Mouse (Mus musculus) stomach, embryonic 15.5 days (tissue): Measurements from ENCODE around the gene Kif6. TPM values are rescaled to one million over a fixed set of nuclear protein-coding genes. Genes with fewer than 3 reads are reported as not detected.

Source experiments
- ATAC-seq: fragments of 200-750 bp; cut with Nextera tagmentation; 2 replicates; pipeline ENCODE4 v1.8.0; 2017; ENCODE audit warnings: low read depth, moderate number of reproducible peaks, moderate TSS enrichment; ENCODE audit not compliant: insufficient read depth, low FRiP score
- H3K27ac ChIP-seq: fragments of 300-500 bp; sonication (generic); 2 replicates; pipeline ENCODE4 v1.5.1; 2015; ENCODE audit warnings: mild to moderate bottlenecking, inconsistent platforms
- H3K27me3 ChIP-seq: fragments of 300-500 bp; sonication (generic); replicated peaks from 2 replicates; pipeline ENCODE4 v1.6.1; 2015; ENCODE audit warnings: inconsistent platforms
- H3K36me3 ChIP-seq: fragments of 300-500 bp; sonication (generic); 2 replicates; pipeline ENCODE4 v1.6.1; 2015; ENCODE audit warnings: inconsistent platforms
- H3K4me1 ChIP-seq: fragments of 300-500 bp; sonication (generic); 2 replicates; pipeline ENCODE4 v1.6.1; 2015; ENCODE audit warnings: inconsistent platforms
- H3K4me2 ChIP-seq: fragments of 300-500 bp; sonication (generic); 2 replicates; pipeline ENCODE4 v1.6.1; 2015; ENCODE audit warnings: mild to moderate bottlenecking, inconsistent platforms
- H3K4me3 ChIP-seq: fragments of 300-500 bp; sonication (generic); replicated peaks from 2 replicates; pipeline ENCODE4 v1.5.1; 2015; ENCODE audit warnings: inconsistent platforms
- H3K9ac ChIP-seq: fragments of 300-500 bp; sonication (generic); 2 replicates; pipeline ENCODE4 v1.6.1; 2015; ENCODE audit warnings: inconsistent platforms
- H3K9me3 ChIP-seq: fragments of 300-500 bp; sonication (generic); 2 replicates; pipeline ENCODE4 v1.6.1; 2016; ENCODE audit warnings: inconsistent platforms
- WGBS: fragments of 180-500 bp; shearing (Covaris S2); methylation state at CpG from one replicate; pipeline ENCODE4 v1.1.7; 2015; 5-methylcytosine and 5-hydroxymethylcytosine counted together
- polyA plus RNA-seq: library from polyadenylated mRNA; unstranded; fragments of >200 nt; fragmentation: Nextera tagmentation; extraction: Ambion mirVana; gene quantifications from 2 replicates; pipeline ENCODE4 v1.2.1, GENCODE M21; 2015

Gene Kif6
- 1.5 and 1.9 TPM in 2 replicates for polyA plus RNA-seq

DNA sequence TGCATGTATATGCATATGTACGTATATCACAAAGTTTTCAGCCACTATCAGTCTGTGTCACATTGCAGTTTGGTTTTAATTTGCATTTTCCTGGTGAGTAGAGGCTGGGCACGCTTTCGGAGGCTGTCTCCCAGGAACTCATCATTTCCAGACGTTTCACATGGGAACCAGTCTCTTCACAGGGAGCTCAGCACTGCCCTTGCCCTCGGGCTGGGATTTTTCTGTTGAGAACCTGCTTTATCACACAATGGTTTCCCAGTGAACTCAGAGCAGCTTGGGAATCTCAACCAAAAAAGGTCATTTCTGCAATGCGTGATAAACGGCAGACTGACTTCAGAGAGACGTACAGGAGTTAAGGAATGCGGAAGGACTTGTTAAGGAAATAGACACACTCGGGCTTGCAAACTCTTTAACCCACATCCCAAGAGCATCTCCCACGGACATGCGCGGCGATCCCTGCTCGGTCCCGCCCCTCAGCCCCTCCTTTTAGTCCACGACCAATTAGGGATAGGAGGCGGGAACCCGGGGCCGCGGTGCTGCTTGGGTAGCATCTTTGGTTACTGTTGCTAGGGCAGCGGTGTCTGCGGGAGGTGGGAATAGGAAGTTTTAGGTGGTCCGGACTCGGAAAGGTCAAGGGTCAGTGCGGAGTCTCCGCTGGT lies at the start of gene Kif6:
TSS of gene Kif6 (plus strand) at position 560 of the 659 bp plus-strand sequence.
- Histone ChIP-seq H3K36me3 (no peaks in the 10 kb centered on the region), H3K9me3 (no peaks in the 10 kb centered on the region), H3K4me2 (peak within 1 kb of the TSS; percentile 90), H3K27ac (peak within 1 kb of the TSS; percentile 61; the same call in 1 of the 2 replicates), H3K27me3 (no peaks in the 10 kb centered on the region), H3K4me3 (peak within 1 kb of the TSS; percentile 57), H3K4me1 (no peaks in the 10 kb centered on the region), H3K9ac (no peak within 1 kb of the TSS)
- WGBS, result under 1% methylated on average over 27 of the region's 27 CpGs
- peak; percentile 94 for ATAC-seq

DNA sequence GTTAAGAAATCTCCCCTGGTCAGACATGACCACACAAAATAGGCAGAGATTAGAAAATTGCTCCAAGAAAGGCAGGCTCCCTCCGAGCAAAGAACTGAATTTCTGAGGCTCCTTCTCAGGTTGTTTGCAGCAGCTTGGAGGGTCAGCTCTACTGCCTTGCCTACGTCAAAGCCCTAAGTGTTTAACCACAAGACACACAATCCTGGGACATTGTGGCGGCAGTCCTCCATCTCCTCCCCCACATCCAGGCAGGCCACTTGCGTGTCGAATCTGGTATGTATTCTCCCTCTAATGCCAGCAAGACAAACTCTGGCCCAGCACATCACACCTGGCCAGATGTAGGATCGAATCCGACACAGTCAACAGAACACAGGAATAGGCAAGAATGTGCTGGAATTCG lies 46.2 kb upstream of the Kif6 start:
- ATAC-seq, result no peak
- Histone ChIP-seq H3K4me2 (no peak overlapping the region), H3K36me3 (no peaks in the 10 kb centered on the region), H3K4me1 (no peaks in the 10 kb centered on the region), H3K4me3 (no peak overlapping the region), H3K27me3 (no peaks in the 10 kb centered on the region), H3K27ac (no peak overlapping the region), H3K9ac (no peak overlapping the region), H3K9me3 (no peaks in the 10 kb centered on the region)
- 69% methylated on average over 8 of the region's 8 CpGs for WGBS

DNA sequence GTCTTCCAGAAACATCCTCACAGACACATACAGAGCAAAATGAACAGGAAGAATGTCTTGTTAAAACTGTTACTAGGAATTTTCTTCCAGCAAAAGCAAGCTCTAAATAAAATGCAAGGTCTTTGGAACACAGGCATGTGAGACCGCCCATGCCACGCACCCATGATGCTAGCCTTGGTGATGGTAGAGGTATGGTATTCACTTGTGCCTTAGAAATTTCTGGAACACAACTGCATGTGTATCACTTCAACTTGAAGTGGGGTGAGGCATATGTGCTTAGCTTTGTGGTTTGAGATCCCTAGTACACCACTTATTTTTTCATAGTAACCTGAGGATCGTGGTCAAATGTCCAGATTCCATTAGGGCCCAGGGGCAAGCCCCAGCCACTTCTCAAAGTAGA lies 37.6 kb upstream of the Kif6 start:
- H3K27ac ChIP-seq, result no peak overlapping the region
- no peaks in the 10 kb centered on the region for H3K9me3 ChIP-seq
- H3K4me2 ChIP-seq, result no peak overlapping the region
- H3K27me3 ChIP-seq, result no peaks in the 10 kb centered on the region
- no peak overlapping the region for H3K9ac ChIP-seq
- no peaks in the 10 kb centered on the region for H3K4me1 ChIP-seq
- WGBS, result 92% methylated on average over 3 of the region's 3 CpGs
- no peaks in the 10 kb centered on the region for H3K36me3 ChIP-seq
- no peak for ATAC-seq
- no peak overlapping the region for H3K4me3 ChIP-seq

- Histone ChIP-seq H3K27me3 (no peaks in the 10 kb centered on the region), H3K9me3 (no peaks in the 10 kb centered on the region), H3K36me3 (no peaks in the 10 kb centered on the region), H3K9ac (no peak overlapping the region), H3K4me2 (no peak overlapping the region), H3K4me1 (no peaks in the 10 kb centered on the region), H3K4me3 (no peak overlapping the region), H3K27ac (no peak overlapping the region)
- 29% methylated on average over 11 of the region's 11 CpGs for WGBS
- peak; percentile 68; the same call in 1 of the 2 replicates for ATAC-seq
These were observed 32.5 kb upstream of the Kif6 start for GRCm38 (mm10) chr17:49582471-49582870.

- Histone ChIP-seq H3K36me3 (no peaks in the 10 kb centered on the region), H3K4me3 (no peak overlapping the region), H3K4me2 (no peak overlapping the region), H3K9ac (no peak overlapping the region), H3K27me3 (no peaks in the 10 kb centered on the region), H3K9me3 (no peaks in the 10 kb centered on the region), H3K27ac (no peak overlapping the region), H3K4me1 (no peaks in the 10 kb centered on the region)
- ATAC-seq, result no peak
- WGBS, result 51% methylated on average over 8 of the region's 8 CpGs
These were observed 24.9 kb upstream of the Kif6 start for GRCm38 (mm10) chr17:49590051-49590450.

DNA sequence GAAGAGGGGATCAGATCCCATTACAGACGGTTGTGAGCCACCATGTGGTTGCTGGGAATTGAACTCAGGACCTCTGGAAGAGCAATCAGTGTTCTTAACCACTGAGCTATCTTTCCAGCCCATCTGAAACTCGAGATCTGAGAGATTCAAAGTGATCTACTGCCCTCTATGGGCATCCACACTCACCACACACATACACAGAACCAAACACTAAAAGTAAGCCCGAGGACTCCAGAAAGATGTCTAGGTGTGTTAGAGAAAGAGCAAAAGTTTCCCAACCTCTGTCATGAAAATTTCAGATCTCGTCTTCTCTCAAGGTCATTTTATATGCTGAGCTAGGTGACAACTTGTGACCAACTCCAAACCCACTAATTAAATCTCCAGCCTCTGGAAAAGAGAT lies 9.5 kb upstream of the Kif6 start:
- Histone ChIP-seq H3K4me3 (no peak overlapping the region), H3K27me3 (no peaks in the 10 kb centered on the region), H3K27ac (no peak overlapping the region), H3K9ac (no peak overlapping the region), H3K4me1 (no peaks in the 10 kb centered on the region), H3K36me3 (no peaks in the 10 kb centered on the region), H3K9me3 (no peaks in the 10 kb centered on the region), H3K4me2 (no peak overlapping the region)
- 76% methylated on average over 4 of the region's 4 CpGs for WGBS
- ATAC-seq, result no peak

DNA sequence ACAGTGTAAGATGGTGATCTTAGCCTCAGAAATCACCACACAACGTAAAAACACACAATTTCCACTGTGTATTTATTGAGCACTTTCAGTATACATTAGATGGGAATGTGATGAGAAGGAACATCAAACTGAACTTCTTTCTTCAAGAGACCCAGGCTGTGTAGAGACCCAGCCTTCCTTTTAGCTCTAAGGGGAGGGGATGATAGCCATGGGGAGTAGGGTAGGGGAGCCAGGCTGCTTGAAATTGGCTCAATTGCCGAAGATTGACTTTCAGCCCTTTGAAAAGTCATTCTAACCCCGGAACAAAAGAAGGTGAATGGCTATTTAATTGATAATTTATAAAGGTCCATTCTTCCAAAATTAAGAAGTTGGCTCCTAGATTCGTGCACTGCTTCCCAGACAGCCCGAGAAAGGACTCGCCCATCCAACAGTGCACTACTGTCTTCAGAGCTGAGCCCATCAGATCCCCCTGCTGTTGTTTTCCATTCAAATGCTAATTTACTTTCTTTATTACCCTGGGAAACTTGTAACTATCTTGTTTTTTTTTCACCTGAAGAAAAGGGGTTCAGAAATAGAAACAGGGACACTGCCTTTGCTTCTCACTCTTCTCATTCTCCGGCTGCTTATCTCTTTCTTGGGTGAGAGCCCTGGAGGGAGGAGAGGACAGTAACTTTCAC lies 7.4 kb upstream of the Kif6 start:
- H3K36me3 ChIP-seq, result no peaks in the 10 kb centered on the region
- no peak overlapping the region for H3K4me3 ChIP-seq
- no peak for ATAC-seq
- H3K4me1 ChIP-seq, result no peaks in the 10 kb centered on the region
- no peak overlapping the region for H3K27ac ChIP-seq
- no peak overlapping the region for H3K9ac ChIP-seq
- 67% methylated on average over 7 of the region's 7 CpGs for WGBS
- H3K9me3 ChIP-seq, result no peaks in the 10 kb centered on the region
- no peak overlapping the region for H3K4me2 ChIP-seq
- H3K27me3 ChIP-seq, result no peaks in the 10 kb centered on the region

GRCm38 (mm10) chr17:49610296-49610695 lies 4.6 kb upstream of the Kif6 start:
- H3K9ac ChIP-seq, result no peak overlapping the region
- H3K4me2 ChIP-seq, result no peak overlapping the region
- H3K4me1 ChIP-seq, result no peaks in the 10 kb centered on the region
- no peaks in the 10 kb centered on the region for H3K27me3 ChIP-seq
- WGBS, result 51% methylated on average over 8 of the region's 8 CpGs
- no peak overlapping the region for H3K27ac ChIP-seq
- no peak for ATAC-seq
- no peaks in the 10 kb centered on the region for H3K9me3 ChIP-seq
- no peaks in the 10 kb centered on the region for H3K36me3 ChIP-seq
- H3K4me3 ChIP-seq, result no peak overlapping the region

- WGBS, result under 1% methylated on average over 26 of the region's 26 CpGs
- no peak overlapping the region for H3K9ac ChIP-seq
- no peak overlapping the region for H3K27ac ChIP-seq
- no peaks in the 10 kb centered on the region for H3K27me3 ChIP-seq
- H3K4me2 ChIP-seq, result peak overlapping the region; percentile 90
- no peaks in the 10 kb centered on the region for H3K36me3 ChIP-seq
- peak overlapping the region; percentile 57 for H3K4me3 ChIP-seq
- peak; percentile 73 for ATAC-seq
- no peaks in the 10 kb centered on the region for H3K9me3 ChIP-seq
- no peaks in the 10 kb centered on the region for H3K4me1 ChIP-seq
These were observed 310 bp downstream of the Kif6 start for GRCm38 (mm10) chr17:49615241-49615651.

GRCm38 (mm10) chr17:49624572-49624971 lies 9.6 kb downstream of the Kif6 start:
- no peaks in the 10 kb centered on the region for H3K27me3 ChIP-seq
- no peaks in the 10 kb centered on the region for H3K36me3 ChIP-seq
- H3K27ac ChIP-seq, result no peak overlapping the region
- H3K9ac ChIP-seq, result no peak overlapping the region
- H3K4me1 ChIP-seq, result no peaks in the 10 kb centered on the region
- whole genome bisulfite sequencing, result 70% methylated on average over 9 of the region's 9 CpGs
- no peak for ATAC-seq
- no peaks in the 10 kb centered on the region for H3K9me3 ChIP-seq
- no peak overlapping the region for H3K4me3 ChIP-seq
- H3K4me2 ChIP-seq, result no peak overlapping the region

DNA sequence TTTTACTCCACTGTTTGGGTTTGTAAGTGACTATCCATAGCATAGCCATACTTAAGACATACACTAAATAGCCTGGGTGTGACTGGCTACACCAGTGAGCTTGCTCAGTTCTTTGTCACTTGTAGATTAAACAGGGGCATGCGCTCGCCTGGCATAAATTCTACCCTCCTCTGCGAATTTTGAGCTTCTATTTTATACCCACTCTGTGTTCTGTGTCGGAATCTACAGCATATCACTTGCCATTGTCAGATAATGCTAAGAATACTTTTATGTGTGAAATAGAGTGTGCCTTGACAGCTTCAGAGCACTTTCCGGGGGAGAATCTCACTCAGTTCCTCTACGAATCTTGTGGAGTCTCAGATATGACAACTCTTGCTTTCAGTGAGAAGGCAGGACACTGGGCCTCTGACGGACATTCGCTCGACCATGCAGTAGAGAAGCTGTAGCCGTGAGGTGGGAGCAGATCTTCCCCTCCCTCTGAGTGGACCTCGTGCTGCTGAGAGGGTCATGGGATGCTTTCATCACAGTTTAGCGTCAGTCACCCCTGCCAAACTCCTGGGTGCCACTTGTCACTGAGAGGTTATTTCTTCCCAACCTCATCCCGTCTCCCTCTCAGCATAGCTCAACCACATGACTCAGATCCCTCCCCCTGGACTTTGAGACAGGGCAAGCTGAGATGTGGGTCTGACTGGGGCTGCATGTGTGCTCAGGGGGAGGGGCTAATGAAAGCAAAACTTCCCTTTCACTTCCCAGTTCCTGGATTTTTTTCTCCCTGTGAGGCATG lies 12.3 kb downstream of the Kif6 start:
- no peak overlapping the region for H3K4me3 ChIP-seq
- no peak overlapping the region for H3K4me2 ChIP-seq
- H3K9me3 ChIP-seq, result no peaks in the 10 kb centered on the region
- 73% methylated on average over 13 of the region's 13 CpGs for WGBS
- H3K27me3 ChIP-seq, result no peaks in the 10 kb centered on the region
- H3K4me1 ChIP-seq, result no peaks in the 10 kb centered on the region
- no peak overlapping the region for H3K27ac ChIP-seq
- no peak overlapping the region for H3K9ac ChIP-seq
- no peaks in the 10 kb centered on the region for H3K36me3 ChIP-seq
- peak; percentile 88 for ATAC-seq

- H3K4me1 ChIP-seq, result no peaks in the 10 kb centered on the region
- WGBS, result 89% methylated on average over 8 of the region's 8 CpGs
- no peak for ATAC-seq
- no peaks in the 10 kb centered on the region for H3K36me3 ChIP-seq
- no peaks in the 10 kb centered on the region for H3K9me3 ChIP-seq
- no peak overlapping the region for H3K4me3 ChIP-seq
- no peak overlapping the region for H3K4me2 ChIP-seq
- no peak overlapping the region for H3K9ac ChIP-seq
- H3K27me3 ChIP-seq, result no peaks in the 10 kb centered on the region
- no peak overlapping the region for H3K27ac ChIP-seq
These were observed 13.9 kb downstream of the Kif6 start for GRCm38 (mm10) chr17:49628875-49629274.
